Mouse (Mus musculus) MEL (cell line): ENCODE measurements around the gene Noa1. TPM values are rescaled to one million over a fixed set of nuclear protein-coding genes. Genes with fewer than 3 reads are reported as not detected.

Experiments
- DNase-seq: peaks from one replicate; pipeline ENCODE4 v3.0.0; 2011; ENCODE audit warnings: low read depth, low spot score
- H3K27ac ChIP-seq: 2 replicates; pipeline ENCODE4 v1.5.1; 2012; ENCODE audit warnings: low read depth, mild to moderate bottlenecking, control low read depth, low read length, moderate library complexity; ENCODE audit not compliant: control insufficient read depth
- H3K27me3 ChIP-seq, 2 experiments: fragments of 150-350 bp in 1 of 2; sonication (generic) in 1 of 2; 2 replicates each; pipeline ENCODE4 v1.6.1; 2012; ENCODE audit warnings: low read length in 2 of 2, mild to moderate bottlenecking in 2 of 2, improper control_type of control experiment in 1 of 2, moderate library complexity in 1 of 2; ENCODE audit not compliant: insufficient read depth in 2 of 2, control insufficient read depth in 1 of 2
- H3K36me3 ChIP-seq, 2 experiments: 2 replicates each; pipeline ENCODE4 v1.6.1; 2012 to 2014; ENCODE audit warnings: low read length in 2 of 2, improper control_type of control experiment in 1 of 2, inconsistent platforms in 1 of 2, mild to moderate bottlenecking in 1 of 2; ENCODE audit not compliant: insufficient read depth in 2 of 2, control insufficient read depth in 1 of 2
- H3K4me1 ChIP-seq, 2 experiments: fragments of 150-350 bp in 1 of 2; sonication (generic) in 1 of 2; 2 replicates each; pipeline ENCODE4 v1.6.1; 2012; ENCODE audit warnings: low read length in 2 of 2, improper control_type of control experiment in 1 of 2, mild to moderate bottlenecking in 1 of 2; ENCODE audit not compliant: insufficient read depth in 2 of 2, control insufficient read depth in 1 of 2
- H3K4me3 ChIP-seq, 2 experiments: fragments of 150-350 bp in 1 of 2; sonication (generic) in 1 of 2; 2 replicates each; pipeline ENCODE4 v1.5.1; 2012; ENCODE audit warnings: low read depth in 2 of 2, low read length in 2 of 2, mild to moderate bottlenecking in 2 of 2, moderate library complexity in 2 of 2, control low read depth in 1 of 2, improper control_type of control experiment in 1 of 2; ENCODE audit not compliant: control insufficient read depth in 1 of 2, insufficient read depth in 1 of 2
- H3K79me2 ChIP-seq: 2 replicates; pipeline ENCODE4 v1.6.1; 2012; ENCODE audit warnings: mild to moderate bottlenecking, low read length, moderate library complexity; ENCODE audit not compliant: control insufficient read depth, poor library complexity, insufficient read depth
- H3K9ac ChIP-seq: 2 replicates; pipeline ENCODE4 v1.6.1; 2012; ENCODE audit warnings: low read depth, mild to moderate bottlenecking, control low read depth, low read length, moderate library complexity; ENCODE audit not compliant: control insufficient read depth, poor library complexity, severe bottlenecking
- H3K9me3 ChIP-seq: fragments of 150-350 bp; sonication (generic); replicated peaks from 2 replicates; pipeline ENCODE4 v1.6.1; 2012; ENCODE audit warnings: mild to moderate bottlenecking, low read length, improper control_type of control experiment, moderate library complexity; ENCODE audit not compliant: insufficient read depth
- BHLHE40 ChIP-seq: IDR thresholded peaks from 2 replicates; pipeline ENCODE4 v1.6.1; 2012; ENCODE audit warnings: low read depth, mild to moderate bottlenecking, inconsistent platforms, low read length, improper control_type of control experiment, borderline replicate concordance
- CTCF ChIP-seq, 3 experiments: IDR thresholded peaks in 2 of 3; conservative IDR thresholded peaks in 1 of 3; 2 replicates each; pipeline ENCODE4 v1.5.1; 2011 to 2012; ENCODE audit warnings: low read length in 3 of 3, low read depth in 2 of 3, mild to moderate bottlenecking in 2 of 3, improper control_type of control experiment in 1 of 3, inconsistent platforms in 1 of 3, mixed read lengths in 1 of 3, moderate library complexity in 1 of 3; ENCODE audit not compliant: control insufficient read depth in 1 of 3, insufficient read depth in 1 of 3, poor library complexity in 1 of 3, severe bottlenecking in 1 of 3
- E2F4 ChIP-seq: IDR thresholded peaks from 2 replicates; pipeline ENCODE4 v1.6.1; 2011; ENCODE audit warnings: low read depth, low read length, improper control_type of control experiment, borderline replicate concordance
- ELF1 ChIP-seq: IDR thresholded peaks from 2 replicates; pipeline ENCODE4 v1.6.1; 2014; ENCODE audit warnings: low read depth, mild to moderate bottlenecking, inconsistent platforms, low read length, improper control_type of control experiment, moderate library complexity
- EP300 ChIP-seq, 2 experiments: IDR thresholded peaks; 2 replicates each; pipeline ENCODE4 v1.6.1; 2011; ENCODE audit warnings: improper control_type of control experiment in 2 of 2, low read length in 2 of 2, low read depth in 1 of 2, mild to moderate bottlenecking in 1 of 2
- ETS1 ChIP-seq: IDR thresholded peaks from 2 replicates; pipeline ENCODE4 v1.6.1; 2012; ENCODE audit warnings: low read depth, mild to moderate bottlenecking, inconsistent platforms, low read length, improper control_type of control experiment, moderate library complexity
- GATA1 ChIP-seq: IDR thresholded peaks from 2 replicates; pipeline ENCODE4 v1.6.1; 2011; ENCODE audit warnings: low read depth, low read length, improper control_type of control experiment
- HCFC1 ChIP-seq: IDR thresholded peaks from 2 replicates; pipeline ENCODE4 v1.6.1; 2012; ENCODE audit warnings: low read depth, mild to moderate bottlenecking, inconsistent platforms, low read length, improper control_type of control experiment, moderate library complexity
- MEF2A ChIP-seq: IDR thresholded peaks from 2 replicates; pipeline ENCODE4 v1.6.1; 2014; ENCODE audit warnings: low read depth, mild to moderate bottlenecking, inconsistent platforms, low read length, improper control_type of control experiment; ENCODE audit not compliant: poor library complexity, insufficient replicate concordance, severe bottlenecking; ENCODE audit errors: extremely low read depth
- MXI1 ChIP-seq: IDR thresholded peaks from 2 replicates; pipeline ENCODE4 v1.6.1; 2011; ENCODE audit warnings: mild to moderate bottlenecking, low read depth, low read length, improper control_type of control experiment
- MYB ChIP-seq: IDR thresholded peaks from 2 replicates; pipeline ENCODE4 v1.6.1; 2011; ENCODE audit warnings: mild to moderate bottlenecking, low read depth, low read length, improper control_type of control experiment
- NELFE ChIP-seq: IDR thresholded peaks from 2 replicates; pipeline ENCODE4 v1.6.1; 2011; ENCODE audit warnings: low read depth, low read length, improper control_type of control experiment
- NRF1 ChIP-seq: IDR thresholded peaks from 2 replicates; pipeline ENCODE4 v1.6.1; 2014; ENCODE audit warnings: low read depth, mild to moderate bottlenecking, inconsistent platforms, low read length, improper control_type of control experiment, moderate library complexity; ENCODE audit not compliant: poor library complexity, insufficient read depth, severe bottlenecking
- RAD21 ChIP-seq: IDR thresholded peaks from 2 replicates; pipeline ENCODE4 v1.6.1; 2011; ENCODE audit warnings: mild to moderate bottlenecking, low read depth, low read length, improper control_type of control experiment
- RCOR1 ChIP-seq: IDR thresholded peaks from 2 replicates; pipeline ENCODE4 v1.6.1; 2012; ENCODE audit warnings: low read depth, mild to moderate bottlenecking, inconsistent platforms, low read length, improper control_type of control experiment
- SIN3A ChIP-seq: IDR thresholded peaks from 2 replicates; pipeline ENCODE4 v1.6.1; 2012; ENCODE audit warnings: low read length, improper control_type of control experiment, inconsistent platforms
- SMC3 ChIP-seq: IDR thresholded peaks from 2 replicates; pipeline ENCODE4 v1.6.1; 2011; ENCODE audit warnings: low read depth, low read length, improper control_type of control experiment
- TBP ChIP-seq: IDR thresholded peaks from 2 replicates; pipeline ENCODE4 v1.8.0; 2011; ENCODE audit warnings: low read depth, low read length, improper control_type of control experiment
- TCF12 ChIP-seq: IDR thresholded peaks from 2 replicates; pipeline ENCODE4 v1.6.1; 2014; ENCODE audit warnings: low read depth, mild to moderate bottlenecking, inconsistent platforms, low read length, improper control_type of control experiment, moderate library complexity
- USF1 ChIP-seq: IDR thresholded peaks from 2 replicates; pipeline ENCODE4 v1.6.1; 2014; ENCODE audit warnings: low read depth, mild to moderate bottlenecking, inconsistent platforms, low read length, improper control_type of control experiment, moderate library complexity
- USF2 ChIP-seq, 2 experiments: IDR thresholded peaks; 2 replicates each; pipeline ENCODE4 v1.6.1; 2011 to 2012; ENCODE audit warnings: improper control_type of control experiment in 2 of 2, low read length in 2 of 2, borderline replicate concordance in 1 of 2, inconsistent platforms in 1 of 2, low read depth in 1 of 2, mild to moderate bottlenecking in 1 of 2; ENCODE audit not compliant: insufficient read depth in 1 of 2
- ZC3H11A ChIP-seq: IDR thresholded peaks from 2 replicates; pipeline ENCODE4 v1.6.1; 2012; ENCODE audit warnings: low read depth, mild to moderate bottlenecking, inconsistent platforms, low read length, improper control_type of control experiment
- ZMIZ1 ChIP-seq: IDR thresholded peaks from 2 replicates; pipeline ENCODE4 v1.6.1; 2012; ENCODE audit warnings: low read depth, mild to moderate bottlenecking, inconsistent platforms, low read length, improper control_type of control experiment, moderate library complexity
- ZNF384 ChIP-seq: IDR thresholded peaks from 2 replicates; pipeline ENCODE4 v1.6.1; 2012; ENCODE audit warnings: low read depth, mild to moderate bottlenecking, inconsistent platforms, low read length, improper control_type of control experiment
- polyA plus RNA-seq, 2 experiments: library from polyadenylated mRNA; stranded (reverse) in 1 of 2; unstranded in 1 of 2; fragments of >175 nt in 1 of 2; fragments of >200 nt in 1 of 2; gene quantifications; 2 replicates each; pipeline versions ENCODE4 v1.2.1 to v1.2.4; 2012; ENCODE audit warnings: low replicate concordance in 2 of 2, low read depth in 1 of 2; ENCODE audit not compliant: insufficient read length in 2 of 2, insufficient read depth in 1 of 2, missing spikeins in 1 of 2
- total RNA-seq: library from RNA; depleted of rRNA; stranded (reverse); fragments of 300-350 nt; gene quantifications from 2 replicates; pipeline ENCODE4 v1.2.3, GENCODE M21; 2012

Noa1 gene
- total and polyA plus RNA-seq, 3 experiments, result 52.4 to 265 (median 96.2) TPM

GRCm38 (mm10) chr5:77277204-77277603 lies 32.7 kb downstream of the Noa1 start:
- H3K27me3 ChIP-seq, result no peaks in the 10 kb centered on the region
- no peak overlapping the region for H3K4me3 ChIP-seq
- no peaks in the 10 kb centered on the region for H3K9me3 ChIP-seq
- peaks cover 6 to 58% of the 10 kb centered on the region in 2 experiments for H3K36me3 ChIP-seq
- TF ChIP-seq MYB (no peak), USF1 (no peak), ETS1 (no peak), EP300 (IDR thresholded peaks at IDR 0.05; ENCODE audit: low read depth in 1 of 2, low read length in 2 of 2) (no peak), ZMIZ1 (no peak), TBP (no peak), BHLHE40 (no peak), HCFC1 (no peak), NELFE (no peak), E2F4 (no peak), TCF12 (no peak), CTCF (IDR thresholded peaks at IDR 0.05 in 2 of 3, conservative IDR thresholded peaks at IDR 0.05 in 1 of 3; ENCODE audit: control insufficient read depth in 1 of 3, insufficient read depth in 1 of 3, low read depth in 2 of 3, low read length in 3 of 3, poor library complexity in 1 of 3, severe bottlenecking in 1 of 3) (no peak), NRF1 (no peak), ZC3H11A (no peak), USF2 (IDR thresholded peaks at IDR 0.05; ENCODE audit: borderline replicate concordance in 1 of 2, insufficient read depth in 1 of 2, low read depth in 1 of 2, low read length in 2 of 2) (no peak), SMC3 (no peak), RCOR1 (no peak), MXI1 (no peak), ZNF384 (no peak)
- H3K4me1 ChIP-seq, result no peaks in the 10 kb centered on the region; a peak in 1 of 4 replicates
- DNase-seq, result no peak
- H3K9ac ChIP-seq, result no peak overlapping the region
- H3K79me2 ChIP-seq, result peaks cover 23% of the 10 kb centered on the region
- no peak overlapping the region for H3K27ac ChIP-seq

- H3K4me3 ChIP-seq, result no peak overlapping the region
- H3K79me2 ChIP-seq, result peaks cover 25% of the 10 kb centered on the region
- no peak overlapping the region for H3K9ac ChIP-seq
- H3K4me1 ChIP-seq, result no peaks in the 10 kb centered on the region; a peak in 1 of 4 replicates
- DNase-seq, result peak; percentile 76
- no peak overlapping the region for H3K27ac ChIP-seq
- peaks cover 6 to 57% of the 10 kb centered on the region in 2 experiments for H3K36me3 ChIP-seq
- no peaks in the 10 kb centered on the region for H3K27me3 ChIP-seq
- TF ChIP-seq GATA1 (peak; percentile 41), ELF1 (no peak), MEF2A (no peak), ZMIZ1 (no peak), RAD21 (peak; percentile 14), SIN3A (no peak), USF2 (IDR thresholded peaks at IDR 0.05; ENCODE audit: borderline replicate concordance in 1 of 2, insufficient read depth in 1 of 2, low read depth in 1 of 2, low read length in 2 of 2) (no peak), CTCF (IDR thresholded peaks at IDR 0.05 in 2 of 3, conservative IDR thresholded peaks at IDR 0.05 in 1 of 3; ENCODE audit: control insufficient read depth in 1 of 3, insufficient read depth in 1 of 3, low read depth in 2 of 3, low read length in 3 of 3, poor library complexity in 1 of 3, severe bottlenecking in 1 of 3) (peak; percentile 52 to 95 (median 67)), HCFC1 (0 out of 2 replicates have a peak, but pooled peaks have one; percentile 32)
- H3K9me3 ChIP-seq, result no peaks in the 10 kb centered on the region
Measured at GRCm38 (mm10) chr5:77275950-77276349, 33.9 kb downstream of the Noa1 start.
